In genomic region chr5:129008412-129008826, GRCm38 (mm10) we compare ENCODE assay signal across 8 mouse cellular contexts. TPM values are rescaled to one million over a fixed set of nuclear protein-coding genes. Genes with fewer than 3 reads are reported as not detected.
DNase-seq lines count a peak whose midpoint lies in the region; ATAC-seq lines count a peak whose summit lies in the region.

Gene Stx2 (minus strand): TSS chr5:129008574.

- intact Hi-C loops in left cerebral cortex, postnatal 10 days (cut with DNase I): no loop called here

- peak within 1 kb of the TSS; percentile 86 for H3K4me2 ChIP-seq in intestine, embryonic 14.5 days (ENCODE audit: low read length)

- peak within 1 kb of the TSS; percentile 6; the same call in 1 of the 2 replicates for H3K27ac ChIP-seq in intestine, embryonic 14.5 days (ENCODE audit: low read depth)

- no peaks in the 10 kb centered on the region for H3K27me3 ChIP-seq in intestine, embryonic 14.5 days (replicated peaks; ENCODE audit: control insufficient read depth, insufficient read depth, low read length)

- peaks cover 8% of the 10 kb centered on the region for H3K4me1 ChIP-seq in intestine, embryonic 14.5 days (replicated peaks; ENCODE audit: control insufficient read depth, insufficient read depth, low read length)

- H3K36me3 ChIP-seq in intestine, embryonic 14.5 days (ENCODE audit: control insufficient read depth, insufficient read depth, low read length): 0 out of 2 replicates have a peak, but pooled peaks cover 3% of the 10 kb centered on the region

- peak within 1 kb of the TSS; percentile 74 for H3K4me3 ChIP-seq in intestine, embryonic 14.5 days (ENCODE audit: low read depth, low read length)

- peak; percentile 89 for ATAC-seq in intestine, embryonic 14.5 days (replicated peaks; ENCODE audit: low FRiP score, low TSS enrichment, low read depth)
- ATAC-seq in megakaryocyte progenitor cell, adult 5-6 weeks (replicated peaks; ENCODE audit: poor library complexity): peak; percentile 77

- H3K9me3 ChIP-seq in intestine, embryonic 14.5 days (ENCODE audit: control insufficient read depth, low read length): no peaks in the 10 kb centered on the region

- under 1% methylated on average over 39 of the region's 39 CpGs for WGBS in intestine, embryonic 14.5 days

- H3K9ac ChIP-seq in intestine, embryonic 14.5 days (ENCODE audit: low read length): peak within 1 kb of the TSS; percentile 61

- DNase-seq in adrenal gland, adult 2 months: peak; percentile 97
- DNase-seq in embryo, embryonic 11 days: peak; percentile 97
- peak; percentile 92 for DNase-seq in gastrocnemius, postnatal 25 days
- DNase-seq in intestine, embryonic 14.5 days (ENCODE audit: low spot score): peak; percentile 92
- DNase-seq in left cerebral cortex, postnatal 10 days (ENCODE audit: extremely low spot score in 1 of 2, low spot score in 2 of 2): peak; percentile 82 to 94
- DNase-seq in right cerebral cortex, postnatal 10 days (ENCODE audit: low spot score in 2 of 2): peak; percentile 93 to 94
- peak; percentile 92 for DNase-seq in urinary bladder, postnatal 14 days (ENCODE audit: low spot score)

RNA-seq across cellular contexts. Expression of gene Stx2, which starts in this region (rescaled TPM):
- total RNA-seq in adrenal gland, adult 2 months (2021): 10 to 100 TPM; 25.4 to 25.9 TPM
- polyA plus RNA-seq in adrenal gland, adult 2 months (2012; rRNA removed): 21.5 and 22.1 TPM in 2 replicates
- total RNA-seq in gastrocnemius, postnatal 25 days (2021): 1 to 10 TPM; 7.8 to 8.8 TPM
- 25.9 and 28.3 TPM in 2 replicates for polyA plus RNA-seq in intestine, embryonic 14.5 days (2014; fragmentation: Nextera tagmentation; extraction: Ambion mirVana)
- 10 to 100 TPM; 26.5 to 31.0 TPM for total RNA-seq in left cerebral cortex, postnatal 10 days (2021)
- 12.6 and 19.4 TPM in 2 replicates for total RNA-seq in megakaryocyte progenitor cell, adult 5-6 weeks (2015)
- total RNA-seq in megakaryocyte progenitor cell, adult 5-6 weeks (2017): 24.3 and 26.0 TPM in 2 replicates

Comparison
In these comparisons a context has a peak if more than half of its experiments do, and no peak if none do; other contexts are left out.
1. Peak in every context shown above with its lines: DNase-seq, ATAC-seq, H3K4me3 ChIP-seq and H3K27ac ChIP-seq.